Mouse (Mus musculus) megakaryocyte, embryonic 14.5 days (primary cell): ENCODE results near the gene Lce1m. TPM values are rescaled to one million over a fixed set of nuclear protein-coding genes. Genes with fewer than 3 reads are reported as not detected.

ENCODE experiments used
- H3K27me3 ChIP-seq: replicated peaks from 2 replicates; pipeline ENCODE3; 2012; ENCODE audit warnings: inconsistent platforms
- H3K36me3 ChIP-seq: replicated peaks from 2 replicates; pipeline ENCODE3; 2012; ENCODE audit warnings: low read length, inconsistent platforms, mixed read lengths
- H3K4me1 ChIP-seq: 2 replicates; pipeline ENCODE4 v1.6.1; 2012; ENCODE audit warnings: inconsistent platforms
- H3K4me3 ChIP-seq: replicated peaks from 2 replicates; pipeline ENCODE3; 2012; ENCODE audit warnings: moderate library complexity, mild to moderate bottlenecking, inconsistent platforms
- H3K9me3 ChIP-seq: 2 replicates; pipeline ENCODE4 v1.6.1; 2012; ENCODE audit warnings: inconsistent platforms
- FLI1 ChIP-seq: IDR thresholded peaks from 2 replicates; pipeline ENCODE4 v1.6.1; 2012; ENCODE audit warnings: low read length, inconsistent platforms, mixed read lengths
- GATA1 ChIP-seq: IDR thresholded peaks from 3 replicates; pipeline ENCODE4 v1.6.1; 2012; ENCODE audit warnings: mixed read lengths, low read length, inconsistent platforms, borderline replicate concordance
- polyA plus RNA-seq: library from polyadenylated mRNA; stranded (reverse); fragments of >175 nt; gene quantifications from 2 replicates; pipeline ENCODE4 v1.2.3, GENCODE M21; 2012; ENCODE audit warnings: low replicate concordance; ENCODE audit not compliant: insufficient read depth

Lce1m gene
- polyA plus RNA-seq, 1 experiment: not detected

DNA sequence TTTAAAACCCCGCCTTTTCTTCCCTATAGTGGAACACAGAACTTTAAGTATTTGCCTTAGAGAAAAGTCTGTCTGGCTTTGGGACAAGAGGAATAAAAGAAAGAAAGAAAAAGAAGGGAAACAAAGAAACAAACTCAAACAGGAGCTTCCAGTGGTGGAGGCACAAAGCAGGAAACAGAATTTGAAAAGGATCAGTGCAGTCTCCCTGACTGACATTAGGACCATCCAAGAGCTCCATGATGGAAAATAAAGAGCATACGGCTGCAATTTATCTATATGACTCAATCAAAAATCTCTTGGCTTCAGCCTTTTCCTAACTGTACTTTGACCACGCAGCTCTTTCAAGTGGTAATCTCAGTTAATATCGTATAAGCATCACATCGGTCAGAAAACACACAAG, 4.0 kb downstream of the Lce1m start:
- H3K4me1 ChIP-seq: peaks cover 4% of the 10 kb centered on the region
- no peak for TF ChIP-seq FLI1
- no peak for TF ChIP-seq GATA1
- no peak overlapping the region for H3K4me3 ChIP-seq
- peaks cover 15% of the 10 kb centered on the region for H3K27me3 ChIP-seq
- H3K9me3 ChIP-seq: no peaks in the 10 kb centered on the region
- H3K36me3 ChIP-seq: no peaks in the 10 kb centered on the region

DNA sequence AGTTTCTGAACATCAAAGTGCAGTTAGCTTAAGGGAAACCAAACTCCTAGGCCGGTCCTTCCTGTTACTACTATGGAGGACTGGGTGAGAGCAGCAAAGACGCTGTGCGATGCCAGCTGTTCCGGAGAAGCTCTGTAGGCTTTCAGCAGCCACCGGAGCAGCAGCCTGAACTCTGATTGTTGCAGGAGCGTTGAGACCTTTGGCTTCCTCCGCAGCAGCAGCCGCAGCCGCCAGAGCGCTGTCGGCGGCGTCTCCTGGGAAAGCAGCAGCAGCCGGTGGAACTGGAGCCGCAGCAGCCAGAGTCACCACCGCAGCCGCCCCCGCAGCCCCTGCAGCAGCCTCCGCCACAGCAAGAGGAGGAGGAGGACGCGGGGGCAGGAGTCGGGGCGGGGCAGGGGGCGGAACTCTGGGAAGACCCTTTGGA, 4.5 kb downstream of the Lce1m start:
- Histone ChIP-seq H3K36me3 (no peaks in the 10 kb centered on the region), H3K4me1 (peaks cover 4% of the 10 kb centered on the region), H3K27me3 (peaks cover 15% of the 10 kb centered on the region), H3K9me3 (no peaks in the 10 kb centered on the region), H3K4me3 (peak overlapping the region; percentile 60)
- TF ChIP-seq GATA1: no peak
- no peak for TF ChIP-seq FLI1

DNA sequence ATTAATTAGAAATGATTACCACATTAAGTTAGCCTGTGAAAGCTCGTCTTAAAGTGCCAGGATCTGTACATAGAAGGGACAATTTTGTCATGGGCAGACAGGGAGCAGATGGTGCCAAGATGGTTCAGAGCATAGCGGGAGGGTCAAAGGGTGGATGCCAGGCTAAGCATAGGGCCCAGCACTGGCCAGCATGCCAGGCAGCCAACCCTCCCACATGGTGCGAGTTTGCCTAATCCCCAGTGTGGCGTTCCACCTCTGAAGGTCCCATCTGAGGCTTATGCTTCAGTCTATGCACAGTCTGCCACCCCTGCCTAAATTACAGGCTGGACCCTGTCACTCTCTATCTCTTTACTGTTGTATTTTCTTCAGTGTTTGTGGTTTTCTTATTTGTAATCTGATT, 16.0 kb downstream of the Lce1m start:
- TF ChIP-seq FLI1 (no peak), GATA1 (no peak)
- H3K36me3 ChIP-seq: no peaks in the 10 kb centered on the region
- no peaks in the 10 kb centered on the region for H3K9me3 ChIP-seq
- H3K27me3 ChIP-seq: no peaks in the 10 kb centered on the region
- H3K4me3 ChIP-seq: peak overlapping the region; percentile 19
- H3K4me1 ChIP-seq: no peaks in the 10 kb centered on the region

DNA sequence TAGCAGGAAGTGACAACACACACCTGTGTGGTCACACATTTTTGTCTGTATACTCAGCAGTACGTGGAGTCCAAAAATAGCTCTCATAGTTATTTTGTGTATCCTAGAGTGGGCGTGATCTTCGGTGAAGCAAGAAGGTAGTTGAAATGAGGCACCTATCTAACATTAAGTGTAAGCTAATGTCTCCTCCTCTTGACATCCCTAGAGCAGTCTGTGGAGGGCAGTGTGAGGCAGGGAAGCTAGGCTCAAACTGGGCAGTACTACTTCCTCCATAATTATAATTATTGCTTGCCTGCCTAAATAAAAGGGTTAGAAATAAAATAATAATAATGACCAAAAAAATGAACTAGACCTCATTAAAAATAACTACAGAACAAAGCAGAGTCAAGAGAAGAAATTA, 18.2 kb downstream of the Lce1m start:
- H3K27me3 ChIP-seq: no peaks in the 10 kb centered on the region
- no peak for TF ChIP-seq GATA1
- TF ChIP-seq FLI1: no peak
- no peak overlapping the region for H3K4me3 ChIP-seq
- H3K9me3 ChIP-seq: no peaks in the 10 kb centered on the region
- H3K4me1 ChIP-seq: no peaks in the 10 kb centered on the region
- H3K36me3 ChIP-seq: no peaks in the 10 kb centered on the region

DNA sequence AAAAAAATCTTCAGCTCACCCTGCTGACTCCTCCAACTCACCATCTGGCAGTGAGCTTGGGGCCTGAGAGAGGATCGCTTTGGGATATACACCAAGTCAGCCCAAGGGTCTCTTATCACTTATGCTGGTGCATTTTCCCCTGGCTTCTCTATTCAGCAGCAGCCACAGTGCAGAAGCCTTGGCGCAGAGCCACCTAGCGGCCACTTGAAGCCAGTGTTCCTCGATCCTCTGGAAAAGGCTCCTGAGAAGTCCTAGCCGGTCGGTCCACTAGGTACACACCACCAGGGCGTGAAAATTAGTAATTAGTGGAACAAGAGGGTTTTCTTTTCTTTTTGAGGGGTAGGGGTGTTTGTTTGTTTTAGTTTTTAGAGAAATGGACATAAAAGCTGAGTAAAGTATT, 20.2 kb downstream of the Lce1m start:
- no peak for TF ChIP-seq GATA1
- no peak for TF ChIP-seq FLI1

DNA sequence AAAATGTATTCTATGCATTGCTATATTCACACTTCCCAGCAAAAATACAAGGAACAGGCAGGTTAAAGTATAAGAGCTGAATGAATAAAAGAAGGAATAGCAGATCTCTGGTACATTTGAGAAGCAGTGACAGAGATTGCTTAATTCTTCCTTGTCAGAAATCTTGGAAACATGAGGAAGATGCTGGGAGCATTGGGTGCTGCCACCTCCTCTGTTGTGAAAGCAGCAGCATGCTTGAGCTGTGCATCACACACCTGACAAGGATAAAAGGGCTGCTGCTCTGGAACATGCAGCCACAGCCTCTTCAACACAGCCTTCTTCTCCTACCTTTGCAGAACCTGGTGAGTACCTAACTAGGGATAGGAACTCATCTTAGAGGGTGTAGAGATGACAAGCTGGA, 26.9 kb downstream of the Lce1m start, which contains the start of gene Lce3f:
Gene Lce3f, plus strand, starts transcription at position 301 of the 400 bp plus-strand sequence.
- Histone ChIP-seq H3K4me1 (no peaks in the 10 kb centered on the region), H3K4me3 (no peak within 1 kb of the TSS), H3K9me3 (no peaks in the 10 kb centered on the region), H3K27me3 (no peaks in the 10 kb centered on the region), H3K36me3 (no peaks in the 10 kb centered on the region)
- TF ChIP-seq GATA1: no peak
- TF ChIP-seq FLI1: no peak

More for the DNA sequence above, 20.2 kb downstream of the Lce1m start:
- Histone ChIP-seq H3K27me3 (no peaks in the 10 kb centered on the region), H3K9me3 (no peaks in the 10 kb centered on the region), H3K36me3 (no peaks in the 10 kb centered on the region), H3K4me3 (no peak overlapping the region), H3K4me1 (no peaks in the 10 kb centered on the region)

DNA sequence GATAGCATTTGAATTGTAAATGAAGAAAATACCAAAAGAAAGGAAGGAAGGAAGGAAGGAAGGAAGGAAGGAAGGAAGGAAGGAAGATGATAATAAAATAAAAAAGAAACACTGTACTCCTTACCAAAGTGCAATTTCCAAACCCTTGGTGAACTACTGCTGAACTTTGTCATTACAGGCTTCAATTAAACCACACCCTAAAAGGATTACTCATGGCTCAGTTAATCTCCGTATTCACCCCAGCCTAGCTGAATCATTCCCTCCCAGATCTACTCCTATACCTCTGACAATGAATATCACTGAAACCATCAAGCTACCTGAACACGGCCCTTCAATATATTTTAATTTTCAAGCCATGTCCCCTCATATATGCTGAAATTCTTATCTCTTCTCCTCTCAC, 40.4 kb downstream of the Lce1m start:
- Histone ChIP-seq H3K36me3 (no peaks in the 10 kb centered on the region), H3K9me3 (no peaks in the 10 kb centered on the region), H3K4me3 (no peak overlapping the region), H3K4me1 (no peaks in the 10 kb centered on the region), H3K27me3 (no peaks in the 10 kb centered on the region)
- TF ChIP-seq GATA1 (no peak), FLI1 (no peak)

Other genes with a start within 250 kb of the Lce1m start
- gene Lce1i, start 240.2 kb downstream of the Lce1m start, polyA plus RNA-seq: not detected in 2 replicates
- not detected in 2 replicates for gene Lce1j, start 228.5 kb downstream of the Lce1m start, polyA plus RNA-seq
- not detected in 2 replicates for gene Lce1k, start 211.2 kb downstream of the Lce1m start, polyA plus RNA-seq
- not detected in 2 replicates for gene Kprp, start 191.8 kb downstream of the Lce1m start, polyA plus RNA-seq
- not detected in 2 replicates for gene Lce1l, start 167.8 kb downstream of the Lce1m start, polyA plus RNA-seq
- gene 2310050C09Rik, start 148.8 kb downstream of the Lce1m start, polyA plus RNA-seq: not detected in 2 replicates
- gene Lce3a, start 92.8 kb downstream of the Lce1m start, polyA plus RNA-seq: not detected in 2 replicates
- not detected in 2 replicates for gene Lce3b, start 86.1 kb downstream of the Lce1m start, polyA plus RNA-seq
- gene Lce3c, start 74.6 kb downstream of the Lce1m start, polyA plus RNA-seq: not detected in 2 replicates
- gene Lce3d, start 61.7 kb downstream of the Lce1m start, polyA plus RNA-seq: not detected in 2 replicates
- gene Lce3e, start 52.0 kb downstream of the Lce1m start, polyA plus RNA-seq: not detected in 2 replicates
- gene Lce3f, start 26.8 kb downstream of the Lce1m start, polyA plus RNA-seq: not detected in 2 replicates
- gene Crct1, start 3.4 kb downstream of the Lce1m start, polyA plus RNA-seq: not detected in 2 replicates
- gene Gm4858, start 49.8 kb upstream of the Lce1m start, polyA plus RNA-seq: not detected in 2 replicates
- gene Crnn, start 125.7 kb upstream of the Lce1m start, polyA plus RNA-seq: not detected in 2 replicates
- not detected in 2 replicates for gene Flg2, start 178.2 kb upstream of the Lce1m start, polyA plus RNA-seq